Mouse (Mus musculus) layer of hippocampus, postnatal 10 days (tissue): ENCODE results near the gene Atp8b3. TPM values are rescaled to one million over a fixed set of nuclear protein-coding genes. Genes with fewer than 3 reads are reported as not detected.

Experiments
- total RNA-seq, 2 experiments: library from RNA; stranded (reverse); gene quantifications; 2 replicates each; pipeline ENCODE4 v1.2.3; 2021

The Atp8b3 gene
- total RNA-seq, 2 experiments from 2014 or later, result 0.21 to 0.38 TPM

Other genes starting within 250 kb of the Atp8b3 start
- 100 to 1,000 TPM; 733 to 857 TPM for gene Rps15, start 246.7 kb downstream of the Atp8b3 start, total RNA-seq
- gene Apc2, start 243.1 kb downstream of the Atp8b3 start, total RNA-seq, result 100 to 1,000 TPM; 179 to 181 TPM
- gene 2310011J03Rik, start 218.6 kb downstream of the Atp8b3 start, total RNA-seq, result 10 to 100 TPM; 19.7 to 22.2 TPM
- 1 to 10 TPM; 7.1 to 8.0 TPM for gene Pcsk4, start 209.6 kb downstream of the Atp8b3 start, total RNA-seq
- gene Reep6, start 209.2 kb downstream of the Atp8b3 start, total RNA-seq, result 10 to 100 TPM; 10.3 to 11.6 TPM
- gene Adamtsl5, start 190.7 kb downstream of the Atp8b3 start, total RNA-seq, result 1 to 10 TPM in 1 of 2 experiments, under 1 TPM in 1; 0.75 to 1.2 TPM
- 1 to 10 TPM; 1.7 to 3.8 TPM for gene Plk5, start 182.7 kb downstream of the Atp8b3 start, total RNA-seq
- gene Mex3d, start 151.5 kb downstream of the Atp8b3 start, total RNA-seq, result 10 to 100 TPM; 33.6 to 36.6 TPM
- gene Mbd3, start 139.6 kb downstream of the Atp8b3 start, total RNA-seq, result 100 to 1,000 TPM; 119 to 129 TPM
- gene Uqcr11, start 132.3 kb downstream of the Atp8b3 start, total RNA-seq, result 100 to 1,000 TPM; 503 to 527 TPM
- gene Tcf3, start 105.5 kb downstream of the Atp8b3 start, total RNA-seq, result 10 to 100 TPM; 36.1 to 42.9 TPM
- gene Onecut3, start 44.3 kb downstream of the Atp8b3 start, total RNA-seq, result under 1 TPM; 0.07 TPM
- 10 to 100 TPM; 49.5 to 53.9 TPM for gene Rexo1, start 22.4 kb upstream of the Atp8b3 start, total RNA-seq
- 10 to 100 TPM; 41.8 to 43.6 TPM for gene Klf16, start 38.2 kb upstream of the Atp8b3 start, total RNA-seq
- 100 to 1,000 TPM; 179 to 191 TPM for gene Abhd17a, start 51.2 kb upstream of the Atp8b3 start, total RNA-seq
- gene Scamp4, start 63.7 kb upstream of the Atp8b3 start, total RNA-seq, result 10 to 100 TPM; 34.9 to 42.9 TPM
- 1 to 10 TPM; 2.1 to 4.5 TPM for gene Adat3, start 63.8 kb upstream of the Atp8b3 start, total RNA-seq
- 1 to 10 TPM; 2.6 to 3.0 TPM for gene Gm49322, start 66.9 kb upstream of the Atp8b3 start, total RNA-seq
- 100 to 1,000 TPM; 146 to 157 TPM for gene Csnk1g2, start 83.7 kb upstream of the Atp8b3 start, total RNA-seq
- gene Btbd2, start 117.9 kb upstream of the Atp8b3 start, total RNA-seq, result 10 to 100 TPM; 84.4 to 90.6 TPM
- gene Mknk2, start 139.0 kb upstream of the Atp8b3 start, total RNA-seq, result 10 to 100 TPM; 48.5 to 53.2 TPM
- gene Mob3a, start 162.9 kb upstream of the Atp8b3 start, total RNA-seq, result 10 to 100 TPM; 21.2 to 22.5 TPM
- gene Izumo4, start 163.1 kb upstream of the Atp8b3 start, total RNA-seq, result 10 to 100 TPM; 51.0 to 69.9 TPM
- 100 to 1,000 TPM; 135 to 139 TPM for gene Ap3d1, start 203.1 kb upstream of the Atp8b3 start, total RNA-seq
- gene Dot1l, start 216.1 kb upstream of the Atp8b3 start, total RNA-seq, result 10 to 100 TPM; 61.0 to 67.4 TPM